Mouse (Mus musculus) neural tube, embryonic 11.5 days (tissue): ENCODE measurements around the gene Dcp1b. TPM values are rescaled to one million over a fixed set of nuclear protein-coding genes. Genes with fewer than 3 reads are reported as not detected.

Experiments
- ATAC-seq: fragments of 200-750 bp; cut with Nextera tagmentation; 2 replicates; pipeline ENCODE4 v1.8.0; 2017; ENCODE audit warnings: moderate number of reproducible peaks, mild to moderate bottlenecking, moderate TSS enrichment, moderate library complexity; ENCODE audit not compliant: insufficient read depth, low FRiP score, low TSS enrichment
- DNase-seq: peaks from one replicate; pipeline ENCODE4 v3.0.0-alpha.2; 2015; ENCODE audit warnings: low spot score
- H3K27ac ChIP-seq: fragments of 300-500 bp; sonication (generic); 2 replicates; pipeline ENCODE4 v1.5.1; 2014; ENCODE audit warnings: low read depth, mild to moderate bottlenecking, low read length
- H3K27me3 ChIP-seq: fragments of 300-500 bp; sonication (generic); 2 replicates; pipeline ENCODE4 v1.6.1; 2014; ENCODE audit warnings: mild to moderate bottlenecking, low read length, mixed read lengths; ENCODE audit not compliant: control insufficient read depth, insufficient read depth
- H3K36me3 ChIP-seq: fragments of 300-500 bp; sonication (generic); 2 replicates; pipeline ENCODE4 v1.6.1; 2014; ENCODE audit warnings: mild to moderate bottlenecking, low read length, moderate library complexity, mixed read lengths; ENCODE audit not compliant: control insufficient read depth, insufficient read depth
- H3K4me1 ChIP-seq: fragments of 300-500 bp; sonication (generic); 2 replicates; pipeline ENCODE4 v1.6.1; 2014; ENCODE audit warnings: low read length, mixed read lengths; ENCODE audit not compliant: control insufficient read depth, insufficient read depth
- H3K4me2 ChIP-seq: fragments of 300-500 bp; sonication (generic); 2 replicates; pipeline ENCODE4 v1.6.1; 2014; ENCODE audit warnings: low read depth, mild to moderate bottlenecking, moderate library complexity
- H3K4me3 ChIP-seq: fragments of 300-500 bp; sonication (generic); 2 replicates; pipeline ENCODE4 v1.5.1; 2014; ENCODE audit warnings: low read depth, low read length
- H3K9ac ChIP-seq: fragments of 300-500 bp; sonication (generic); 2 replicates; pipeline ENCODE4 v1.6.1; 2014; ENCODE audit warnings: mild to moderate bottlenecking, low read length
- H3K9me3 ChIP-seq: fragments of 300-500 bp; sonication (generic); 2 replicates; pipeline ENCODE4 v1.6.1; 2016; ENCODE audit warnings: low read length; ENCODE audit not compliant: control insufficient read depth
- WGBS: fragments of 180-500 bp; shearing (Covaris S2); extraction: QIAGEN DNeasy Blood & Tissue Kit; methylation state at CpG from one replicate; pipeline ENCODE4 v1.1.7; 2014; 5-methylcytosine and 5-hydroxymethylcytosine counted together
- polyA plus RNA-seq: library from polyadenylated mRNA; unstranded; fragments of >200 nt; fragmentation: Nextera tagmentation; extraction: Ambion mirVana; gene quantifications from 2 replicates; pipeline ENCODE4 v1.2.1, GENCODE M21; 2014

Gene Dcp1b
- polyA plus RNA-seq, 1 experiment from 2014 or later = 11.5 TPM

DNA sequence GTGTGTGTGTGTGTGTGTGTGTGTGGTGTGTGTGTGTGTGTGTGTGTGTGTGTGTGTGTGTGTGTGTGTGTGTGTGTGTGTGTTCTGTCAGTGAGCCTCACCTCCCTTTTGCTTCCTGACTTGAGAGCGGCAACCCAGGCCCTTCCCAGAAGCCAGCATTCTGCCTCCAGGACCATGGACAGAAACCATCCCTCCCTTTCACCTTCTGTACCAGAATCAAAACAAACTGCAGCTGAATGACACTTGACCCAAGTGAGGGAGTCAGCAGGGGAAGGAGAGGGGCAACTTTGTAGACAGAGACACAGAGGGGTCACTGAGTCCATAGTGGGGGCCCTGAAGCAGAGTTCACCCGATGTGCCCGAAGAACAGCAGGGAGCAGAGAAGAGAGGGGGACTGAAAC is 58.0 kb downstream of the Dcp1b start:
- Histone ChIP-seq H3K36me3 (no peaks in the 10 kb centered on the region), H3K4me3 (no peak overlapping the region), H3K27ac (no peak overlapping the region), H3K27me3 (no peaks in the 10 kb centered on the region), H3K9me3 (no peaks in the 10 kb centered on the region), H3K4me1 (no peaks in the 10 kb centered on the region), H3K4me2 (no peak overlapping the region), H3K9ac (no peak overlapping the region)
- no peak for DNase-seq
- ATAC-seq = no peak
- 48% methylated on average over 3 of the region's 3 CpGs for WGBS

DNA sequence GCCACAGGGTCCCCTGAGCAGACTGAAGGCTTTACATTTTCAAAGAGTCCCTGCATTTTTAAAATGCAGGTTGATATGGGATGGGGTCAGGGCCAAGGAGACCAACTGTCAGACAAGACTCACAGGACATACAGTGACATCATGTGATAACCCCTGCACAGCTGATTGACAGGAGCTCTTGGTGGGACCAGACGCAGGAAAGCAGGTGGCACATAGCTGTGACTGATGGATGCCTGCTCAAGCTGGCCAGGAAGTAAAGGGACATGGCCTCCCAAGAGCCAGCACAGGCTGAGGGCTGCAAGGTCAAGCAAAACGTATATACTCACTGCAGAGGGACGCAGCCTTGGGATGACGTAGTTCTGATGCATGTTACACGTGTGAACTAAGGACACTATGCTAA is 60.4 kb downstream of the Dcp1b start:
- no peaks in the 10 kb centered on the region for H3K36me3 ChIP-seq
- no peaks in the 10 kb centered on the region for H3K4me1 ChIP-seq
- H3K9ac ChIP-seq = no peak overlapping the region
- 80% methylated on average over 5 of the region's 5 CpGs for WGBS
- H3K4me2 ChIP-seq = no peak overlapping the region
- no peaks in the 10 kb centered on the region for H3K27me3 ChIP-seq
- H3K4me3 ChIP-seq = no peak overlapping the region
- DNase-seq = no peak
- no peak for ATAC-seq
- no peaks in the 10 kb centered on the region for H3K9me3 ChIP-seq
- H3K27ac ChIP-seq = no peak overlapping the region

DNA sequence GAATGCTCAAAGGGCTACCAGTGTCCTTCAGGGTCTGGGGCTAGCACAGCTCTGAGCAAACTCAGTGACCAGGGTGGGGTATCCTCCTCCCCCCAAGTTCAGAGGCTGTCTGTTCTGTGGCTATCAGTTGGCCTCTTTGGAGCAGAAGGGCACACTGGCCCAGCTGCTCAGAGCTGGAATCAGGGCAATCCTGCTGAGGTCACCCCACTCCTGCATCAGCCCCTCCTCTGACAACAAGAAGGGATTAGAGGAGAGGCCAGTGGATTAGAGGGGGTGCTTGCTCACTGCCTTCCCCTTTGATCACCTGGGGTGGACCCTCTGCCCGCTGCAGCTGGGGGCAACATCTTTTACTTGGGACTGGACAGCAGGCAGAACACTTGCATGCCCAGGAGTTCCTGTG is 61.2 kb downstream of the Dcp1b start, which contains the start of gene Cacna2d4:
Gene Cacna2d4 (plus strand): TSS at position 286 of the 400 bp plus-strand sequence.
- Histone ChIP-seq H3K4me1 (peaks cover 3% of the 10 kb centered on the region; the same call in 1 of the 2 replicates), H3K27me3 (no peaks in the 10 kb centered on the region), H3K4me3 (no peak within 1 kb of the TSS), H3K27ac (no peak within 1 kb of the TSS), H3K9ac (no peak within 1 kb of the TSS), H3K4me2 (no peak within 1 kb of the TSS), H3K9me3 (no peaks in the 10 kb centered on the region), H3K36me3 (no peaks in the 10 kb centered on the region)
- ATAC-seq = no peak
- 89% methylated on average over 1 of the region's 1 CpGs for WGBS
- DNase-seq = no peak

DNA sequence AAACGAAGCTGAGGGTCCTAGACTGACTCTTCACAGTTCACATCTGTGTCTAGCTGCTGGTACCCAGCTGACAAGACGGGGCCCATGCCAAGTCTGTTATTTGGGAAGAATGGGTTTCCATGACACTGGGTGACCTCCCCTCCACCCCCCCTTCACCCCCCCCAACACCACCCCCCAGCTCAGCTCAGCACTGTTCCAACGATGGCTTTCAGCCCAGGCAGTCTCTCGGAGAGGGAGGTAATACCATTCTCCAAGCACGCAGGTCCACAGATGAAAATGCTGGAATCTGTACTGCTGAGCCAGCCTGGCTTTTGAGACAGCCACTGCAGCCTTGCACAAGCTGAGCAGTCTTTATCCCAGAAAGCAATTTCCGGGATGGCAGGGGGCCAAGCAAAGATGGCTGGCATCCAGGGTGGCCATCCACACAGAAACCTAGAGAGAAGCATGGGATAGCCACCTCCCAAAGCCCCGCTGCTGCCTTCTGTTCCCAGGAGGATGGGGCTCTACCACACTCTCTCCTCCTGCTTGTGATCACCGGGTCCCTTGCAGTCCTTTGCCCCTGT is 62.5 kb downstream of the Dcp1b start:
- no peaks in the 10 kb centered on the region for H3K36me3 ChIP-seq
- H3K4me3 ChIP-seq = no peak overlapping the region
- ATAC-seq (no peak), DNase-seq (no peak)
- no peak overlapping the region for H3K4me2 ChIP-seq
- WGBS = 74% methylated on average over 8 of the region's 8 CpGs
- H3K27ac ChIP-seq = no peak overlapping the region
- no peaks in the 10 kb centered on the region for H3K27me3 ChIP-seq
- no peak overlapping the region for H3K9ac ChIP-seq
- no peaks in the 10 kb centered on the region for H3K9me3 ChIP-seq
- peaks cover 3% of the 10 kb centered on the region; the same call in 1 of the 2 replicates for H3K4me1 ChIP-seq

DNA sequence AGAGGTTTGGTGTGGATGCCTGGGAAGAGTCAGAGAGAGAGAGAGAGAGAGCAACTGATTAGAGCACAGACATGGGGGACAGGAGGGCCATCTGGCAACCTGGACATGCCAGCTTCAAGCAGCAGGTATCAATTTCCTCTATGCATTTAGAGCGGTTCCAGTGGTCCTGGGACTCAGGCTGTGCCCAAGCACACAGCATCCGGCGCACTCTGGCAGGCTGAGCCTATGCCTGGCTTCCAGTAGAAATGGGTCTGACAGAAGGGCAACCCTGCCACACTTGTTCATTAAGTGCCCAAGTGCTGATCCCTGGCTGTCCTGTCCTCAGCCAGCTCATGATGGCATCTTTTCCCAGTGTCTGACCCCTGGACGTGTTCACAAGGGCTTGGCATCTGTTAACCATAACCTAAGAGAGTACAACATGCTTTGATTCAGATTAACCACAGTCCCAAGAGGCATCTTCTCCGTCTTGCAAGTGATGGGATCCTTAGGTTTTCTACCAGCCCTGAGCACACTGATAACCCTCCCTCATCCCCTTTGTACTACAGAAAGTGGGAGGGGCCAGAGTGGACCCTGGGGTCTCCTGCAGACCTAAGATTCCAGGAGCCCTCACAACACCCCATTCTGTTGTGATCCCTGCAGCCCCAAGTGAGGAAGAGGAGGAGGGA is 64.4 kb downstream of the Dcp1b start:
- Histone ChIP-seq H3K27me3 (no peaks in the 10 kb centered on the region), H3K4me3 (no peak overlapping the region), H3K27ac (no peak overlapping the region), H3K9me3 (no peaks in the 10 kb centered on the region), H3K9ac (no peak overlapping the region), H3K4me1 (peaks cover 3% of the 10 kb centered on the region; the same call in 1 of the 2 replicates), H3K36me3 (no peaks in the 10 kb centered on the region), H3K4me2 (no peak overlapping the region)
- 82% methylated on average over 5 of the region's 5 CpGs for WGBS
- ATAC-seq (no peak), DNase-seq (no peak)

DNA sequence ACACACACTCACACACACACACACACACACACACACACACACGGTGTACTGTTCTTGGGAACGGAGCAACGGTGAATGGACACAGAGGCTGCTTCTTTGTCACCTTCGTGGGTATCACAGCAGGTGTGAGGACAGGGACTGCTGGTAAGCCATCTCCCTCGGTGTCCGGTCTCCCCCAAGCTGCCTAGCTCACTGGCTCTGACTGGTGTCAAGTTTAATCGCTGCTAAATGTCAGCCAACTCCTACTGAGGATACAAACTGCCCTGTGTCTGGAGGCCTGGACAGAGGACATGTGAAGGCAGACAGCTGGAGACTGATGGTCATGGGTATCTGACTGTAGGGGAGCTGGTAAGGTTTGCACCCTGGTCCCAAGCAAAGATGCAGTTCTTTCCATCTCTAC is 65.2 kb downstream of the Dcp1b start:
- H3K9me3 ChIP-seq = no peaks in the 10 kb centered on the region
- DNase-seq (no peak), ATAC-seq (no peak)
- 80% methylated on average over 7 of the region's 7 CpGs for WGBS
- H3K27me3 ChIP-seq = no peaks in the 10 kb centered on the region
- H3K4me1 ChIP-seq = peaks cover 3% of the 10 kb centered on the region; the same call in 1 of the 2 replicates
- H3K4me2 ChIP-seq = no peak overlapping the region
- H3K36me3 ChIP-seq = no peaks in the 10 kb centered on the region
- no peak overlapping the region for H3K27ac ChIP-seq
- H3K9ac ChIP-seq = no peak overlapping the region
- H3K4me3 ChIP-seq = no peak overlapping the region

DNA sequence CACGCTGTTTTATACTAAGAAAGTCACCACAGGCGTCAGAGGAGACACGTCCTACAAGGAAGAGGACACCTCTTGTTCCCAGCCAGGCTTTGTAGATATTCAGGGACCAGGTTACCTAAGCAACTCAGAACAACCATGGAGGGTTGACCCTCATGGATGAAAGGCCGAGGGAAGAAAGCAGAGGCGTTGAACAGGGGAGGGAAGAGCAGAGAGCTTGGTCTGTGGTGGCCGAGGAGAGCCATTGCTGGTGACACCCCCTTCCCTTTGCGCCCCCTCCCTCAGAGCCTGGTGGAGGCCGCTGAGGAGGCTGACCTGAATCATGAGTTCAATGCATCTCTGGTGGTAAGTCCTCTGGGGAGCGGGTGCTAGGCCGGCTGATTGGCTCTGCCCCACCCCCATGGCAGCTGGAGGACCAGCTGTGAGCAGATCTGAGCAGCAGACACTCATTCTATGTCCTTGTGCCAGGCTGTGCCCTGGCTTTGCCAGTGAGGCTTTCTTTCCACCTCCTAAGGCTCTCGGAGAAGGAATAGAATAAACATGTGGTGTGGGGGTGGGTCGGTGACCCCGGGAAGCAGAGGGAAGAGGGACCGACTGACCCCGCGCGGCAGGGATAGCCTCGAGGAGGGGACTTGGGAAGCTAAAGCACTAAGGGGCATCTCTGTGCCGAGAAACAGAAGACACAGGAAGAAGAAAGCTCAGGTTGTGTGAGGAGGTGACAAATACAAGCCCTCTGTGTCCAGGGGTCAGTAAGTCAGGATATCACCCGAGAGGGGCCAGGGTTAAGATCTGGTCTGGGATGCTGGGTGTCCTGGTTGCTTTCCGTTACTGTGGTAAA is 66.0 kb downstream of the Dcp1b start:
- 57% methylated on average over 21 of the region's 21 CpGs for WGBS
- H3K9me3 ChIP-seq = peaks cover under 1% of the 10 kb centered on the region; the same call in 1 of the 2 replicates
- H3K36me3 ChIP-seq = no peaks in the 10 kb centered on the region
- H3K4me1 ChIP-seq = peaks cover 3% of the 10 kb centered on the region; the same call in 1 of the 2 replicates
- H3K4me3 ChIP-seq = no peak overlapping the region
- ATAC-seq (no peak), DNase-seq (peak; percentile 35)
- no peak overlapping the region for H3K27ac ChIP-seq
- H3K4me2 ChIP-seq = no peak overlapping the region
- H3K9ac ChIP-seq = no peak overlapping the region
- H3K27me3 ChIP-seq = no peaks in the 10 kb centered on the region

DNA sequence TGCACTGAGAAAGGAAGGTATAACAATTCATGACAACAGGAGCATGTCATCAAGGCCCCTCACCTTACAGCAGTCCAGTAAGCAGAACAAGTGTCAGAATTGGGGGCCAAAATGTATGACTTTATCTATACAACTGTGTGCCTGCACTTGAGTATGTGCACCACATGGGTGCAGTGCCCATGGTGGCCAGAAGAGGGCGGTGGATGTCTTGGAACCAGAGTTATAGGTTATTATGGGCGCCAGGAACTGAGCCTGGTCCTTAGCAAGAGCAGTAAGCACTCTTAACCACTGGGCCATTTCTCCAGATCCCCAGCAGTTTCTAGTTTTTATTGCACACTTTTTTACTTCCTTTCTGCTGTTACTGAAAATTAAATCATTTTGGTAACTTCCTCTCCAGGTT is 71.0 kb downstream of the Dcp1b start:
- 40% methylated on average over 2 of the region's 2 CpGs for WGBS
- DNase-seq = no peak

More for the DNA sequence above, 71.0 kb downstream of the Dcp1b start:
- no peak for ATAC-seq
- no peak overlapping the region for H3K4me2 ChIP-seq
- no peak overlapping the region for H3K27ac ChIP-seq
- H3K4me3 ChIP-seq = no peak overlapping the region
- H3K9ac ChIP-seq = no peak overlapping the region
- no peaks in the 10 kb centered on the region for H3K27me3 ChIP-seq
- H3K9me3 ChIP-seq = peaks cover 3% of the 10 kb centered on the region; the same call in 1 of the 2 replicates
- no peaks in the 10 kb centered on the region for H3K36me3 ChIP-seq
- H3K4me1 ChIP-seq = peaks cover 2% of the 10 kb centered on the region; the same call in 1 of the 2 replicates
